8 mouse cellular contexts compared by ENCODE assay signal in the genomic region with DNA sequence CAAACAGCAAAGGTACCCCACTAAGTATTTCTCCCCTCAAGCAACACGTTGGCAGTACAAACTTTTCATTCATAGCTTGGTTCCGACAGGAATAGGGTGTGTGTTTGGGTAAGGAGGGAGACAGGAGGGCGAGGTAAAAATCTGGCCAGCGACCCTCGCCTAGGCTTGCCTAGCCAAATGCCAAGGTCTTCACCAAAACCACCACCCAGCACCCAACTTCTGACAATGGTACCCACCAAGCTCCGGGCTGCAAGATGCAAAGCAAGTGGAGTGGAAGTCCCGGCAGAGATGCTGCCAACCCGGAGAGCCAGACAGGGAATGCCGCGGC. TPM values are rescaled to one million over a fixed set of nuclear protein-coding genes. Genes with fewer than 3 reads are reported as not detected.
DNase-seq lines count a peak whose midpoint lies in the region; ATAC-seq lines count a peak whose summit lies in the region.

No protein-coding gene starts in this region.

- ATAC-seq in kidney, embryonic 14.5 days (ENCODE audit: low FRiP score, low TSS enrichment) = peak; percentile 15; the same call in 1 of the 2 replicates
- peak; percentile 57 for ATAC-seq in hindbrain, embryonic 11.5 days (ENCODE audit: low FRiP score)
- ATAC-seq in midbrain, embryonic 13.5 days = no peak; the same call in 1 of the 2 replicates

- H3K27ac ChIP-seq in kidney, embryonic 14.5 days (ENCODE audit: low read depth, low read length) = no peak overlapping the region
- no peak overlapping the region for H3K27ac ChIP-seq in brown adipose tissue, adult 24 weeks (replicated peaks; ENCODE audit: low read depth, low read length)
- H3K27ac ChIP-seq in hindbrain, embryonic 11.5 days (ENCODE audit: low read depth, low read length) = no peak overlapping the region
- no peak overlapping the region for H3K27ac ChIP-seq in midbrain, embryonic 13.5 days

- no peak for DNase-seq in kidney, postnatal 14 days
- peak; percentile 59 for DNase-seq in hindbrain, embryonic 11.5 days (ENCODE audit: low spot score)
- DNase-seq in gastrocnemius, postnatal 36 days = no peak
- DNase-seq in testis, postnatal 10 days (ENCODE audit: low spot score) = no peak
- no peak for DNase-seq in layer of hippocampus, adult 9-10 months (ENCODE audit: low spot score)

- H3K4me2 ChIP-seq in kidney, embryonic 14.5 days (replicated peaks; ENCODE audit: low read depth, low read length) = peak overlapping the region; percentile 95
- H3K4me2 ChIP-seq in hindbrain, embryonic 11.5 days (replicated peaks; ENCODE audit: low read depth, low read length) = peak overlapping the region; percentile 96
- peak overlapping the region; percentile 86 for H3K4me2 ChIP-seq in midbrain, embryonic 13.5 days (replicated peaks)

- intact Hi-C loops in gastrocnemius, postnatal 36 days (cut with DNase I) = no loop called here

- H3K4me1 ChIP-seq in kidney, embryonic 14.5 days (ENCODE audit: control insufficient read depth, insufficient read depth, low read length) = no peaks in the 10 kb centered on the region
- H3K4me1 ChIP-seq in brown adipose tissue, adult 24 weeks (ENCODE audit: control insufficient read depth, insufficient read depth, insufficient read length, low read length) = no peaks in the 10 kb centered on the region
- no peaks in the 10 kb centered on the region for H3K4me1 ChIP-seq in hindbrain, embryonic 11.5 days (replicated peaks; ENCODE audit: control insufficient read depth, insufficient read depth, low read length)
- peaks cover 9% of the 10 kb centered on the region; the same call in 1 of the 2 replicates for H3K4me1 ChIP-seq in midbrain, embryonic 13.5 days (replicated peaks)

- no peaks in the 10 kb centered on the region for H3K9me3 ChIP-seq in kidney, embryonic 14.5 days (ENCODE audit: control insufficient read depth, low read length)
- H3K9me3 ChIP-seq in hindbrain, embryonic 11.5 days (ENCODE audit: control insufficient read depth, low read length) = no peaks in the 10 kb centered on the region
- H3K9me3 ChIP-seq in midbrain, embryonic 13.5 days = no peaks in the 10 kb centered on the region

- WGBS in kidney, embryonic 14.5 days = 0% methylated on average over 8 of the region's 10 CpGs
- WGBS in hindbrain, embryonic 11.5 days = 2% methylated on average over 10 of the region's 10 CpGs
- WGBS in midbrain, embryonic 13.5 days = under 1% methylated on average over 10 of the region's 10 CpGs

- H3K27me3 ChIP-seq in kidney, embryonic 14.5 days (ENCODE audit: control insufficient read depth, insufficient read depth, low read length) = peaks cover 16% of the 10 kb centered on the region
- peaks cover 10% of the 10 kb centered on the region for H3K27me3 ChIP-seq in hindbrain, embryonic 11.5 days (ENCODE audit: control insufficient read depth, insufficient read depth, low read length)
- peaks cover 25% of the 10 kb centered on the region for H3K27me3 ChIP-seq in midbrain, embryonic 13.5 days

- peak overlapping the region; percentile 64 for H3K9ac ChIP-seq in kidney, embryonic 14.5 days (ENCODE audit: low read depth, low read length)
- H3K9ac ChIP-seq in hindbrain, embryonic 11.5 days (ENCODE audit: low read depth, low read length) = peak overlapping the region; percentile 61
- H3K9ac ChIP-seq in midbrain, embryonic 13.5 days (replicated peaks) = peak overlapping the region; percentile 78

- no peaks in the 10 kb centered on the region for H3K36me3 ChIP-seq in kidney, embryonic 14.5 days (ENCODE audit: control insufficient read depth, insufficient read depth, low read length)
- no peaks in the 10 kb centered on the region for H3K36me3 ChIP-seq in hindbrain, embryonic 11.5 days (ENCODE audit: control insufficient read depth, insufficient read depth, low read length)
- no peaks in the 10 kb centered on the region for H3K36me3 ChIP-seq in midbrain, embryonic 13.5 days

- H3K4me3 ChIP-seq in kidney, embryonic 14.5 days (ENCODE audit: low read length) = peak overlapping the region; percentile 72
- H3K4me3 ChIP-seq in brown adipose tissue, adult 24 weeks (ENCODE audit: insufficient read depth, low read depth, low read length) = peak overlapping the region; percentile 62
- peak overlapping the region; percentile 65 for H3K4me3 ChIP-seq in hindbrain, embryonic 11.5 days (ENCODE audit: low read depth, low read length)
- peak overlapping the region; percentile 76 for H3K4me3 ChIP-seq in midbrain, embryonic 13.5 days (replicated peaks)

RNA-seq across cellular contexts. Expression of a gene that starts 10.6 kb away (rescaled TPM):
- polyA plus RNA-seq in kidney, embryonic 14.5 days (2014; fragmentation: Nextera tagmentation; extraction: Ambion mirVana) = 4.6 and 5.3 TPM in 2 replicates
- 0.50 and 0.63 TPM in 2 replicates for polyA plus RNA-seq in brown adipose tissue, adult 24 weeks (2012; ENCODE audit: insufficient read depth, insufficient read length, missing spikeins)
- polyA plus RNA-seq in hindbrain, embryonic 11.5 days (2014; fragmentation: Nextera tagmentation; extraction: Ambion mirVana) = 12.1 and 12.7 TPM in 2 replicates
- 10.5 and 11.9 TPM in 2 replicates for polyA plus RNA-seq in midbrain, embryonic 13.5 days (2015; fragmentation: Nextera tagmentation; extraction: Ambion mirVana)
- 1 to 10 TPM; 2.7 to 5.8 TPM for total RNA-seq in gastrocnemius, postnatal 36 days (2021)
